Mouse (Mus musculus) adrenal gland, adult 18-20 months (tissue): Measurements from ENCODE around the gene Adamts1. TPM values are rescaled to one million over a fixed set of nuclear protein-coding genes. Genes with fewer than 3 reads are reported as not detected.

Experiments used
- DNase-seq, 2 experiments: peaks; one replicate each; pipeline ENCODE4 v3.0.0; 2021 to 2022; ENCODE audit warnings: low spot score in 2 of 2
- total RNA-seq, 2 experiments: library from RNA; stranded (reverse); gene quantifications; 1 replicate in 1 of 2; 2 replicates in 1 of 2; pipeline ENCODE4 v1.2.3; 2021

Adamts1 gene
- total RNA-seq, 2 experiments from 2014 or later = 28.1 to 67.9 TPM

- DNase-seq = no peak
These were observed 35.6 kb downstream of the Adamts1 start for GRCm38 (mm10) chr16:85767341-85767740.

- no peak for DNase-seq
These were observed 37.2 kb downstream of the Adamts1 start for GRCm38 (mm10) chr16:85765697-85766096.

GRCm38 (mm10) chr16:85765167-85765566 lies 37.7 kb downstream of the Adamts1 start:
- DNase-seq = no peak

- DNase-seq = no peak
These were observed 40.8 kb downstream of the Adamts1 start for GRCm38 (mm10) chr16:85762052-85762665.

- no peak for DNase-seq
These were observed 41.8 kb downstream of the Adamts1 start for GRCm38 (mm10) chr16:85760961-85761580.

GRCm38 (mm10) chr16:85756101-85756819 lies 46.7 kb downstream of the Adamts1 start:
- DNase-seq = peak; percentile 38 to 59

- DNase-seq = no peak
These were observed 53.6 kb downstream of the Adamts1 start for GRCm38 (mm10) chr16:85749335-85749734.

- DNase-seq = peak; percentile 35 to 54
These were observed 55.1 kb downstream of the Adamts1 start for GRCm38 (mm10) chr16:85747589-85748360.

GRCm38 (mm10) chr16:85746386-85746785 lies 56.5 kb downstream of the Adamts1 start:
- DNase-seq = no peak

Other genes with a start within 250 kb of the Adamts1 start
- gene Cyyr1, start 249.7 kb downstream of the Adamts1 start, total RNA-seq = 10 to 100 TPM; 21.1 to 24.1 TPM
- gene Adamts5, start 98.7 kb upstream of the Adamts1 start, total RNA-seq = 10 to 100 TPM in 1 of 2 experiments, 1 to 10 TPM in 1; 7.4 to 11.6 TPM